Mouse (Mus musculus): ENCODE measurements around the gene Wdr43. TPM values are rescaled to one million over a fixed set of nuclear protein-coding genes. Genes with fewer than 3 reads are reported as not detected.

Wdr43 gene
- 39.1 and 74.0 TPM in 2 replicates for polyA plus RNA-seq (2011; ENCODE audit: insufficient read depth, insufficient read length, low replicate concordance, missing spikeins)

DNA sequence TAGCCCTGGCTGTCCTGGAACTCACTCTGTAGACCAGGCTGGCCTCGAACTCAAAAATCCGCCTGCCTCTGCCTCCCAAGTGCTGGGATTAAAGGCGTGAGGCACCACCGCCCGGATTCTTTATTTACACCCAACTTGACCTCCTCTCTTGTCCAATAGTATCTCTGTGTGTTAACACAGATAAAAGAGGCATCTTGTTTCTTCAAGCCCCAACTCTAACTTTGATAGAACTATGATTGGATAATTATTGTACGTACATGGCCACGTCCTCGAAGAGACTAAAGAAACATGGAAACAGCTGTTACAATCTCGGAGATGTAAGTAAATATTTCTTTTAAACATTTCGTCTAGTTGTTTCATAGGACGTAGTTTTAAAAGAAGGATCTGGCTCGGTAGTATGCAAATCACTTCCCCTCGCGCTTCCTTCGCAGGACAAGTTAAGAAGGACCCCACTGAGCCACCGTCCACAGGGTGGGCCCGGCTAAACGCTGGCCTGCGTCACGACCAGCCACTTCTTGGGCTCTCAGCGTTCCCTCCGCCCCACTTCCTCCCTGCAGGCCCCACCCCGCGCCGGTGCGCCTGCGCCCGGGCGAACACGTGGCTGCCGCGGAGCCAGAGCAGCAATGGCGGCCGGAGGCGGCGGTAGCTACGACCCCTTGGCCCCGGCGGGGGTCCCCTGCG is at the start of gene Wdr43:
Wdr43 (plus strand) TSS at position 258 of the 681 bp plus-strand sequence.
- WGBS = 5% methylated on average over 40 of the region's 40 CpGs
- Histone ChIP-seq H3K4me3 (replicated peaks; ENCODE audit: control insufficient read depth, low read depth, low read length) (peak within 1 kb of the TSS; percentile 99), H3K27ac (ENCODE audit: control insufficient read depth, insufficient read depth, low read depth, low read length, poor library complexity) (peak within 1 kb of the TSS; percentile 60), H3K4me1 (ENCODE audit: control insufficient read depth, insufficient read depth, low read length) (no peaks in the 10 kb centered on the region)
- no peak for TF ChIP-seq CTCF (IDR thresholded peaks at IDR 0.05; ENCODE audit: control insufficient read depth, insufficient read depth, low read length)
- peak; percentile 58; the same call in 1 of the 2 replicates for TF ChIP-seq POLR2A (IDR thresholded peaks at IDR 0.05; ENCODE audit: borderline replicate concordance, control insufficient read depth, low read depth, low read length)

DNA sequence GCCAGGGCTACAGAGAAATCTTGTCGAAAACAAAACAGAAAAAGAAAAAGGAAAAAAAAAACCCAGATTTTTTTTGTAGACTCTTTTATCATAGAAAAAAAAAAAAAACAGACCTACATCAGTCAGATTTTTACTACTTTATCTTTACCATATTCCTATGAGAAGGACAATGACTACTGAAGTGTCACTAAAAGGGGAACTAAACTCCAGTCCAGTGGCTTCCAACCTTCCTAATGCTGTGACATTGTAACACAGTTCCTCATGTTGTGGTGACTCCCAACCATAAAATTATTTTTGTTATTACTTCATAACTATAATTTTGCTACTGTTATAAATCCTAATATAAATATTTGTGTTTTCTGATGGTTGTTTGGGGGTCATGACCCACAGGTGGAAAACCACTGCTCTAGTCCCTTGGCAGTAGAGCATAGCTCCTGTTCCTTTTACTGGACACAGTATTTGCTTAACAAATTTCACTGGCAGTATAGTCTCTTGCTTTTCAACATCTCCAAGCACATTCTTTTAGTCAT is 36.5 kb upstream of the Wdr43 start:
- H3K4me3 ChIP-seq (replicated peaks; ENCODE audit: control insufficient read depth, low read depth, low read length) = no peak overlapping the region
- TF ChIP-seq POLR2A (IDR thresholded peaks at IDR 0.05; ENCODE audit: borderline replicate concordance, control insufficient read depth, low read depth, low read length) (no peak), CTCF (IDR thresholded peaks at IDR 0.05; ENCODE audit: control insufficient read depth, insufficient read depth, low read length) (no peak)
- WGBS = 63% methylated on average over 1 of the region's 1 CpGs
- no peaks in the 10 kb centered on the region for H3K4me1 ChIP-seq (ENCODE audit: control insufficient read depth, insufficient read depth, low read length)
- no peak overlapping the region for H3K27ac ChIP-seq (ENCODE audit: control insufficient read depth, insufficient read depth, low read depth, low read length, poor library complexity)

DNA sequence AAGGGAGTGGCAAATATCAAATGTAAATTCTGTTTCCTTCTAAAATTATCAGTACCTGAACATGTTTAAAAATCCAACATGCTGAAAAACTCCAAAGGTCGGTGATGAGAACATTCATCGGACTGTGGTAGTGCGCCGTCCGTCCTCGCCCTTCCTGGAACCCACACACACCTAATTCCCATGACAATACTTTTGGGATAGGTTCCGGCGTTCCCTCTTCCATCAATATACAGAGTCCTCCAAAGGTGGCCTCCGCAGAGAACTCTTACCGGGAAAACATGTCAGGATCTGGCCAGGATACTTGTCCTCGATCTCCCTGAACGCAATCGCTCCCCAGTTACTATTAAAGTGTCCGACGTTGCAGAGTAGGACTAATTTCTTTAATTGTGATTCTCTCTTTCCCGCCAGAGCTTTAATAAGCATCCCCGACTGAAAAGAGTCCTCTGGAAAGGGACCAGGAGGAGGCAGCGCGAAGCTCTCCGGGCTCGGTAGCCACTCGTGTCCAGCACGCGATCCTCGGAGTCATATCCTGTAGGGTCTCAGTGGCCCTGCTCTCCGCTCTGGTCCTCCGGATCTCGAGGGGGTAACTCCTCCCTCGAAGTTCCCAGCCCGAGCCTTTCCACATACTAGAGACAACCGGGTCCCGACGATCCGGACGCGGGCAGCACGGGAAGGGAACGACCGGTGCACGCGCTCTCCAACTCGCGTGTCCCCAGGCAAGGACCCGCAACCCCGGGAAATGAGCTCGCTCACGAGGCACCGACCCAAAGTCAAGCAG is 17.6 kb upstream of the Wdr43 start:
- Histone ChIP-seq H3K4me3 (replicated peaks; ENCODE audit: control insufficient read depth, low read depth, low read length) (peak overlapping the region; percentile 95), H3K27ac (ENCODE audit: control insufficient read depth, insufficient read depth, low read depth, low read length, poor library complexity) (peak overlapping the region; percentile 51; the same call in 1 of the 2 replicates), H3K4me1 (ENCODE audit: control insufficient read depth, insufficient read depth, low read length) (no peaks in the 10 kb centered on the region; the same call in 1 of the 2 replicates)
- WGBS = under 1% methylated on average over 48 of the region's 48 CpGs
- TF ChIP-seq POLR2A (IDR thresholded peaks at IDR 0.05; ENCODE audit: borderline replicate concordance, control insufficient read depth, low read depth, low read length) = no peak
- no peak for TF ChIP-seq CTCF (IDR thresholded peaks at IDR 0.05; ENCODE audit: control insufficient read depth, insufficient read depth, low read length)

DNA sequence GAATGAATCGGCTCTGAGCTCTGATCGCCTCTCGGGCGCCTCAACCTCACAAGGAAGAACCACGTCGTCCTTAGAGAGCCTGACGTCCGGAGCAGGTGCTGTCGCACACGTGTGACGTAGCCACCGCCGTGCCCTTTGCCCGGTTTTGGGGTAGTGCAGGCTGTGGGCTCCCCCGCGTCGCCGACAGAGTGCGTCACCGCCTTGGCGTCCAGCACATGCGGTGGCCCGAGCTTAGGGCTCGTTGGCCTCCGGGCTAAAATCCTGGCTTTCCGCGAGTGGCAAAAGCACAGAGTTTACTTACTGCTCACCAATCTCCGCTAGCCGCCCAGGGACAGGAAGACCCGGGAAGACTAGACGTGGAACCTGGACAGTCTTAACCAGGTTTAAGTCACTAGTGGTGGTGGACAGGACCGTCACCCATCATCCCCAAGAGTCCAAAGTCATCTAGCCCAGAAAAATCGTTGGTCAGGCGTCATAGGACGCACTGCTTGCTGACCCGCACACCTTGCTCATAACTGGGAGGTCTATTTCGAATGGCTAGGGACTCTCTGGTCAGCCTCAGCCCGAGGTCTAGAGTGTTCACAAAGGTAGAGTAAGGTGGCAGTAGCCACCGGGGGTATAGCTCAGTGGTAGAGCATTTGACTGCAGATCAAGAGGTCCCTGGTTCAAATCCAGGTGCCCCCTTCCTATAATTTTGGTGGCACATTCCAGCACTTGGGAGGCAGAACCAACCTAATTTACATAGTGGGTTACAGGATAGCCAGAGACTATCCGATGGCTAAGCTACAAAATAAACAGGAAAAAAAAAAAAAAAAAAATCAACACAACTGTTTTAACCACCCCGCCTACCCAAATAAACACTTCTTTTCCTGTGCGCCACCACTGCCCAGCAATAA is 16.8 kb upstream of the Wdr43 start:
- Histone ChIP-seq H3K4me1 (ENCODE audit: control insufficient read depth, insufficient read depth, low read length) (no peaks in the 10 kb centered on the region; the same call in 1 of the 2 replicates), H3K27ac (ENCODE audit: control insufficient read depth, insufficient read depth, low read depth, low read length, poor library complexity) (peak overlapping the region; percentile 51; the same call in 1 of the 2 replicates), H3K4me3 (replicated peaks; ENCODE audit: control insufficient read depth, low read depth, low read length) (peak overlapping the region; percentile 95)
- TF ChIP-seq POLR2A (IDR thresholded peaks at IDR 0.05; ENCODE audit: borderline replicate concordance, control insufficient read depth, low read depth, low read length) (0 out of 2 replicates have a peak, but pooled peaks have one; percentile 61), CTCF (IDR thresholded peaks at IDR 0.05; ENCODE audit: control insufficient read depth, insufficient read depth, low read length) (no peak)
- whole genome bisulfite sequencing = 4% methylated on average over 42 of the region's 42 CpGs

DNA sequence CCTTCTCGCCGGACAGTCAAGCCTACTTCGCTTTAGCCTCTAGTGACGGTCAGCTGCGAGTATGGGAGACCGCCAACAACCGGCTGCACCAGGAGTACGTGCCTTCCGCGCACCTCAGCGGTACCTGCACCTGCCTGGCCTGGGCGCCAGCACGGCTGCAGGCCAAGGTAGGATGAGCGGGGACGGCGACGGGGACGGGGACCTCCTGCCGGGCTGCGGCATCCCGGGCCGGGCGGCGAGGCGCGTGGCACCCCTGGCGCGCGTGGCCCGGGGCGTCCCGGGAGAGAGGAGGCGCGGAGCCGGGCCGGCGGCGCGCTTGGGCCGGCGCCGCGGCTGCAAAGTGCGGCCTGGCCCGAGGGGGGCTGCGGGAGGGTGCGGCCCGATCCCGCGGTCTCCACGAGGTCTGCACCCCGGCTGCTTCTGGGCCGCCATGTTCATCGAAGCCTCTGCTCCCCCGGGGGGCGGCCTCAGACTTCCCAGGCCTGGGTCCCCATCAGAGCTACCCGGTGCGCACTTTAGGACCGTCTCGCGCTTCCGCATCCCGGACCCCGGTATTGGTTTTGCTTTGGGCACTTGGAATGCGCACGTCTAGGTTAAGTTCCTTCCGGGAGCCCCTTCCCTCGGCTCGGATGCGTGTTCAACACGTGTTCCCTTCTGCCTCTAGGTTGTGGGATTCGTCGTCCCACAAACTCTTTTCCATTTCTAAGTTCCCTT is 781 bp downstream of the Wdr43 start:
- peak overlapping the region; percentile 99 for H3K4me3 ChIP-seq (replicated peaks; ENCODE audit: control insufficient read depth, low read depth, low read length)
- WGBS = 1% methylated on average over 73 of the region's 73 CpGs
- peak overlapping the region; percentile 60 for H3K27ac ChIP-seq (ENCODE audit: control insufficient read depth, insufficient read depth, low read depth, low read length, poor library complexity)
- TF ChIP-seq POLR2A (IDR thresholded peaks at IDR 0.05; ENCODE audit: borderline replicate concordance, control insufficient read depth, low read depth, low read length) (no peak), CTCF (IDR thresholded peaks at IDR 0.05; ENCODE audit: control insufficient read depth, insufficient read depth, low read length) (no peak)
- H3K4me1 ChIP-seq (ENCODE audit: control insufficient read depth, insufficient read depth, low read length) = no peaks in the 10 kb centered on the region

DNA sequence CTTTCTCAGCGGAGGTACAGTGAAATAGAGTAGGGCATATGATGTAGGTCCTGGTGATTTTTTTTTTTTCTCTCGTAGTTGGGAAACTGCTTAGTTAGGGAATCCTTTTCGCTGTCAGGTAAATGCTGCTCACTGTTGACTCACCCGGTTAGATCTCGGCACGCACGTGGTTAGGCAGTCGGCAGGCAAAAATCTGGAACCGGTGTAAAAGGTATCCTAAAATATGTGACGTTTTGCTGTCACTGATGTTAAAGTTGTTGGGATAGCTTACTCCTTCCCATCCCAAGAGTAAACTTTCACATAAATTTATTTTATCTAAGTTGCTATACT is 1.3 kb downstream of the Wdr43 start:
- Histone ChIP-seq H3K27ac (ENCODE audit: control insufficient read depth, insufficient read depth, low read depth, low read length, poor library complexity) (no peak overlapping the region), H3K4me3 (replicated peaks; ENCODE audit: control insufficient read depth, low read depth, low read length) (peak overlapping the region; percentile 99), H3K4me1 (ENCODE audit: control insufficient read depth, insufficient read depth, low read length) (no peaks in the 10 kb centered on the region)
- under 1% methylated on average over 10 of the region's 10 CpGs for WGBS
- TF ChIP-seq CTCF (IDR thresholded peaks at IDR 0.05; ENCODE audit: control insufficient read depth, insufficient read depth, low read length) (no peak), POLR2A (IDR thresholded peaks at IDR 0.05; ENCODE audit: borderline replicate concordance, control insufficient read depth, low read depth, low read length) (no peak)

DNA sequence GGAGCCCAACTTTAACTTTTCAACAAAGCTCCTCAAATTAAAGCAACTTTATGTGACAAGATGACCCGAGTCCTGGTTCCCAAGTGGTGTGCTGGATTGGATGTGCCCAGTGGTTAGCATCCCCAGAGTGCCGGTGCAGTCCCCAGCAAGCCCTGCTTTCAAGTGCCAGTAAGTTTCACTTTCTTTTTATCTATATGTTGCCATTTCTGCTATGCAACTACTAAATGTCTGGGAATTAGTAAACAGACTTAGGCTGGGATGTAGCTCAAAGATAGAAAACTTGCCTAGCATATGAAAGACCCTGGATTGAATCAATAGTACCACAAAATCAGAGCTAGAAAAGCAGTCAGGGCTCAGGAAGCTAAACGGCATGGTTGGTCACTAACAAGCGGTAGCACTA is 2.3 kb downstream of the Wdr43 start:
- Histone ChIP-seq H3K27ac (ENCODE audit: control insufficient read depth, insufficient read depth, low read depth, low read length, poor library complexity) (no peak overlapping the region), H3K4me3 (replicated peaks; ENCODE audit: control insufficient read depth, low read depth, low read length) (peak overlapping the region; percentile 72), H3K4me1 (ENCODE audit: control insufficient read depth, insufficient read depth, low read length) (no peaks in the 10 kb centered on the region)
- 21% methylated on average over 4 of the region's 4 CpGs for WGBS
- TF ChIP-seq POLR2A (IDR thresholded peaks at IDR 0.05; ENCODE audit: borderline replicate concordance, control insufficient read depth, low read depth, low read length) = no peak
- TF ChIP-seq CTCF (IDR thresholded peaks at IDR 0.05; ENCODE audit: control insufficient read depth, insufficient read depth, low read length) = no peak
